Mouse (Mus musculus): ENCODE measurements around the gene Ccdc115.

Ccdc115 gene

GRCm38 (mm10) chr1:34439215-34439960 lies at the start of gene Ccdc115, which contains the start of gene Imp4:
Gene Ccdc115 (minus strand): TSS chr1:34439672.
Gene Imp4 (plus strand): TSS chr1:34439851.
- DNase-seq (ENCODE audit: low spot score): peak; percentile 97

- no peak for DNase-seq (ENCODE audit: low spot score)
These were observed 47.9 kb upstream of the Ccdc115 start for GRCm38 (mm10) chr1:34487383-34487782.

- DNase-seq (ENCODE audit: low spot score): no peak
These were observed 46.2 kb upstream of the Ccdc115 start for GRCm38 (mm10) chr1:34485461-34486188.

- no peak for DNase-seq (ENCODE audit: low spot score)
These were observed 45.0 kb upstream of the Ccdc115 start for GRCm38 (mm10) chr1:34484470-34484869.

- DNase-seq (ENCODE audit: low spot score): no peak
These were observed 42.6 kb upstream of the Ccdc115 start for GRCm38 (mm10) chr1:34481920-34482669.

GRCm38 (mm10) chr1:34480801-34481200 lies 41.3 kb upstream of the Ccdc115 start:
- DNase-seq (ENCODE audit: low spot score): no peak

- no peak for DNase-seq (ENCODE audit: low spot score)
These were observed 39.6 kb upstream of the Ccdc115 start for GRCm38 (mm10) chr1:34478891-34479655.

- no peak for DNase-seq (ENCODE audit: low spot score)
These were observed 33.2 kb upstream of the Ccdc115 start for GRCm38 (mm10) chr1:34472427-34473300.

- no peak for DNase-seq (ENCODE audit: low spot score)
These were observed 30.3 kb upstream of the Ccdc115 start for GRCm38 (mm10) chr1:34469801-34470200.

GRCm38 (mm10) chr1:34468500-34468899 lies 29.0 kb upstream of the Ccdc115 start:
- DNase-seq (ENCODE audit: low spot score): no peak

- DNase-seq (ENCODE audit: low spot score): no peak
These were observed 28.6 kb upstream of the Ccdc115 start for GRCm38 (mm10) chr1:34468051-34468450.

- DNase-seq (ENCODE audit: low spot score): no peak
These were observed 26.0 kb upstream of the Ccdc115 start for GRCm38 (mm10) chr1:34465445-34465844.

- no peak for DNase-seq (ENCODE audit: low spot score)
These were observed 24.9 kb upstream of the Ccdc115 start for GRCm38 (mm10) chr1:34464310-34464817.

- no peak for DNase-seq (ENCODE audit: low spot score)
These were observed 23.3 kb upstream of the Ccdc115 start for GRCm38 (mm10) chr1:34462766-34463165.

- DNase-seq (ENCODE audit: low spot score): no peak
These were observed 20.6 kb upstream of the Ccdc115 start for GRCm38 (mm10) chr1:34460061-34460441.

GRCm38 (mm10) chr1:34459284-34460060 lies 20.0 kb upstream of the Ccdc115 start, which contains the start of gene Ptpn18:
Gene Ptpn18 (plus strand): TSS chr1:34459762.
- DNase-seq (ENCODE audit: low spot score): peak; percentile 86

GRCm38 (mm10) chr1:34458431-34458830 lies 19.0 kb upstream of the Ccdc115 start:
- no peak for DNase-seq (ENCODE audit: low spot score)

- DNase-seq (ENCODE audit: low spot score): no peak
These were observed 3.7 kb upstream of the Ccdc115 start for GRCm38 (mm10) chr1:34443124-34443523.

GRCm38 (mm10) chr1:34439961-34440630 lies 624 bp upstream of the Ccdc115 start:
- DNase-seq (ENCODE audit: low spot score): no peak
